Mouse (Mus musculus) embryo, embryonic 11.5 days (tissue): ENCODE results near the gene Ric8b.
A peak's percentile ranks its signal among the peaks of the same experiment; 100 is the strongest.

ENCODE experiments used
- DNase-seq: peaks from one replicate; pipeline ENCODE4 v3.0.0-alpha.2; 2012; ENCODE audit warnings: low read depth, low spot score

The Ric8b gene

DNA sequence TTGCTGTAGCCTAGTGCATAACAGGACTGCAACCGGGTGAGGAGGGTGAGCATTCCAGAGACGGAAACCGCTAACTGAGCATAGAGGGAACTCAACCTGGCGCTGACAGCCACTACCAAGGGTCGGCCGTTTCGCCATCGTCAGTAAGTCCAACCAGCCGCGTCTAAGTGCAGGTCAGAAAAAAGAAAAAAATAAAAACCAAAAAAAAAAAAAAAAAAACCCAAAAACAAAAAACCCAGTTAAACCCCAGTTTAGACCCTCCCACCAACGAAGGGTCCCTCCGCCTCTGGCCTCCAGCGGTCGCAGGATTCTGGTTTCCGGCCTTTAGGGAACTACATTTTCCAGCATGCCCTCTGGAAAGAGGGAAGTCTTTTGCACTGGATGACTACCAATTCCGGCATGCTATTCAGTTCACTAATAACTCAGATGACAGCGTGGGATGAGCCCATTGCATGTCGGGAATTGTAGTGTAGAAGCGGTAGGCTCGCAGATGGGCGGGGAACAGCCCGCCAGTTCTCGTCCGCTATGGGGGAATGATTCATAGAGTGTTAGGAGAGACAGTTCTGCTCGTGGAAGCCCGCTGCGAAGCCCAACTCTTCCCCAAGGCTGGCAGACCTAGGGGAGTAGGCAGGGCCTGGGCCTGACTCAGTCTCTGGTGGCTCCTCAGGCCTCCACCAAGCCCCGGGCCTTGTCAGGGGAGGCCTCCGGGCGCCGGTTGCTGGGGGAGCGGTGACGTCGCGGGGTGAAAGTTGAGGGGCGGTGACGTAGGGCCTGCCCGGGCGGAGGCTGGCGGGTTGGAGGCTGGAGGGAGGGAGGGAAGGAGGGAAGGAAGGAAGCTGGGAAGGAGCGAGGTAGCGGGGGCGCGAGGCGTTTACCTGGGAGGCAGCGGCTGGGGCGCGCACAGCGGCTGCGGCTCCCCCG is at the start of gene Ric8b:
Gene Ric8b, plus strand, starts transcription at position 807 of the 921 bp plus-strand sequence.
- DNase-seq, result peak; percentile 93

DNA sequence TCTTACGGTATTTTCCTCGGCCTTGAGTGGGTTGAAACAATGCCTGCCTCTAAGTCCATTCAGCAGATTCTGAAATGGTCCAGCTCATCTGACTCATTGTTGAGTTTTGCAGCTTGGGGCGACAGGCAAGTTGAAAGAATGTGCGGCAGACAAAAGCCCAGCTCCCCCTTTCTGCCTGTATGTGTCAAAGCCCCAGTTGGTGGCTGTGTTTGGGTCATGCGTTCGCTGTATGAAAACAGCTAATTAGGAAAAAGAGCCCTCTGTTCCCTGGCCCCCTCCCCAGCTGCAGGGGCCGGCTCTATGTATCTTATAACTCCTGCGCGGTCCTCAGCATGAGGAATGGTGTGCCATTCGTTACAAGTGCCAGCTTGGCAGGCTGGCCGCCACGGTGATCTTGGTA is 46.1 kb upstream of the Ric8b start:
- DNase-seq, result no peak

- no peak for DNase-seq
These were observed 45.5 kb upstream of the Ric8b start for GRCm38 (mm10) chr10:84871921-84872320.

GRCm38 (mm10) chr10:84879823-84880571 is 37.4 kb upstream of the Ric8b start:
- no peak for DNase-seq

- DNase-seq, result no peak
These were observed 34.9 kb upstream of the Ric8b start for GRCm38 (mm10) chr10:84882528-84882927.

- DNase-seq, result no peak
These were observed 32.0 kb upstream of the Ric8b start for GRCm38 (mm10) chr10:84885341-84885884.

DNA sequence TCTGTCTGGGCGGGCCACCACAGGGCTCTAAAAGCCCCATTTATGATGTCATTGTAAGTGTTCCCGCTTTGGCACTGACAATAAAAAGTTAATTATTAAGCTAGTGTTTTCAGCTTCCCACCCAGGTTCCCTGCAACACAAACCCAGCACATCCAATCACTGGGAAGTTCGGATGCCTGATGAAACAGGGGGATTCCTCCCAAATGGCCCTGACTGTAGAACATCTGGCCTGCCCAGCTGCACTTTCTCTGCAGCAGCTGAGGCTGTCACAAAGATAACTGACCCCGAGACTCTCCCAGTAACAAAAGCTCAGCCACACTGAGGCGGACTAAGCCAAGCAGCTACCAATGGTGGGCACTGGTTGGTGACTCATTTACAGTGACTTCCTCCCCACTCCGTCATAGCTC is 31.2 kb upstream of the Ric8b start:
- DNase-seq, result peak; percentile 27

DNA sequence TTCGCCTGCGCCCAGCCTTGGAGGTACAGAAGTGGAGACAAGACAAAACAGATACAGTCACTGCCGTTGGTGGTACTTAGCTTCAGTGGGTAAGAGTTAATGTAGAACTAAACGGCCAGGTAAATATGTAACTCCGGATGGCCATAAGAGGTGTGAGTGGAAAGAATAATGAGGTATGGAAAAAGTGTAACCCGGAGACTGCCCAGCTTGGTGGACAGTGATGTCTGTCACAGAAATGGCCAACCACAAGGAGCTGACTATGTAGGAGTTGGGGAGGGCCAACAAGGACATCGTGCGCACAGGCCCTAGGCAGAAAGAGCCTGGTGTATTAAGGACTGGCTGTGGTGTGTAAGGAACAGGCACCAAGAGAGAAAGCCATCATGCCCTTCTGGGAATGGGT is 30.6 kb upstream of the Ric8b start:
- DNase-seq, result no peak

- no peak for DNase-seq
These were observed 28.1 kb upstream of the Ric8b start for GRCm38 (mm10) chr10:84889096-84889846.

- no peak for DNase-seq
These were observed 21.5 kb upstream of the Ric8b start for GRCm38 (mm10) chr10:84895810-84896358.

GRCm38 (mm10) chr10:84896941-84897930 is 20.2 kb upstream of the Ric8b start:
- no peak for DNase-seq

- no peak for DNase-seq
These were observed 19.1 kb upstream of the Ric8b start for GRCm38 (mm10) chr10:84898144-84898979.

GRCm38 (mm10) chr10:84901676-84902075 is 15.7 kb upstream of the Ric8b start:
- DNase-seq, result no peak

- DNase-seq, result no peak
These were observed 15.2 kb upstream of the Ric8b start for GRCm38 (mm10) chr10:84902213-84902612.

DNA sequence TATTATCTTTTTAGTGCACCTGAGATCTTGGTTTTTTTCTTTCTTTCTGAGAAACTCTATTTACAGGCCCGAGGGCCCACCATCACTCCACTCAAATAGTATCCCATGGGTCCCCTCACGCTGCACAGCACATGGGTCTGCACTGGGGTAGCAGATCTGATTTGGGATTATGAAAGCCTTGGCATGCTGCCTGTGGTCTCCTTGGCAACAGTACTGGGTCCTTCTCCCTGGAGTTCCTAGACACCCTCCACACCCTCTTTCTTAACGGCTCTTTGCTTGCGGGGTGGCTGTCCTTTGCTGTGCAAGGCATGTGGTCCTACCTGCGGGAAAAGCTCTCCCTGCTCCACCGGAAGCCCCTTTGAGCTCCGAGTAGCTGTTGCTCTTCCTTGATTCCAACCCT is 14.1 kb upstream of the Ric8b start:
- no peak for DNase-seq

- peak; percentile 16 for DNase-seq
These were observed 13.7 kb upstream of the Ric8b start for GRCm38 (mm10) chr10:84903742-84904141.

GRCm38 (mm10) chr10:84906895-84907294 is 10.5 kb upstream of the Ric8b start:
- no peak for DNase-seq

DNA sequence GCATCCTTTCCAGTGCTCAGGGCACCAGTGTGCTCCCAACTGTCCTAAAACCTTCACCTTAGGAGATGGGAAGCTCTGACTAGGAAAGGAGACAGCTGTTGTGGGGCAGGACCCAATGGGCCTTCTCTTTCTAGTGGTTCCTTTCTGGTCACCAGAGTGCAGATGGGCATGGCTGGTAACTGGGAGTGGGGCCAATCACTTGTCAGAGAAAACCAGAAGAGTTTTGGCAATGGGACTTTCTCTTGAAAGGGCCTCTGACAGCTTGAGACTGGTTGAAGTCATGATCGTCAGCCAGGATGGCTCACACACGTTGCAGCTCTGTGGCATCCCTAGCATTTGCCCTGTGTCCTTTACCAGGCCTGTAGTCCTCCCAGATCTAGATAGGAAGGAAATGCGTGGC is 9.4 kb upstream of the Ric8b start:
- no peak for DNase-seq

DNA sequence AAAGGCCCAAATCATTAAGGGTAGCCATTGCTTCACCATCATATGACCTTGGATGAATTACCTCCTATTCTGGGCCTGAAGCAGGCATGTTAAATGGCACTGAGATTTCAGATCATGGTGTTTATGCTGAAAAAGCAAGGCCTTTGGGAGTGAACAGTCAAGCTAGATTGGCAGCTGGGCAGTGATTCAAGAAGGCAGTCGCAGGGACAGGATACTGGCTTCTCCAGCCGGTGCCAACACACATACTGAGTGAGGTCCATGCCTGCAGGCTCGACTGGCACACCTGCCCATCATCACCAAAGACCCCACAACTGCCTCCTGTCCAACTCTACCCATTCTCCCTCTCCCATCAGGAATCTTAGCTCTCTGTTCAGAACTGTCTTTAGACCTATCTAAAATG is 8.9 kb upstream of the Ric8b start:
- DNase-seq, result no peak
